Mouse (Mus musculus) yolk sac, embryonic 10.5 days (tissue): ENCODE measurements around the gene Arel1.

Source experiments
- DNase-seq: peaks from one replicate; pipeline ENCODE4 v3.0.0-alpha.2; 2017; ENCODE audit warnings: low spot score

The Arel1 gene

GRCm38 (mm10) chr12:84907024-84907626 is 63.6 kb downstream of the Arel1 start:
- no peak for DNase-seq

- DNase-seq: no peak
These were observed 66.3 kb downstream of the Arel1 start for GRCm38 (mm10) chr12:84904399-84904798.

- no peak for DNase-seq
These were observed 70.4 kb downstream of the Arel1 start for GRCm38 (mm10) chr12:84900317-84900716.

GRCm38 (mm10) chr12:84897322-84897721 is 73.4 kb downstream of the Arel1 start:
- DNase-seq: no peak

- peak; percentile 74 for DNase-seq
These were observed 74.5 kb downstream of the Arel1 start for GRCm38 (mm10) chr12:84896235-84896634.

GRCm38 (mm10) chr12:84893648-84894628 is 76.8 kb downstream of the Arel1 start:
- DNase-seq: no peak

- DNase-seq: peak; percentile 19
These were observed 80.4 kb downstream of the Arel1 start for GRCm38 (mm10) chr12:84890289-84890688.

- DNase-seq: no peak
These were observed 85.4 kb downstream of the Arel1 start for GRCm38 (mm10) chr12:84885107-84885876.

- no peak for DNase-seq
These were observed 86.2 kb downstream of the Arel1 start for GRCm38 (mm10) chr12:84884423-84885076.

DNA sequence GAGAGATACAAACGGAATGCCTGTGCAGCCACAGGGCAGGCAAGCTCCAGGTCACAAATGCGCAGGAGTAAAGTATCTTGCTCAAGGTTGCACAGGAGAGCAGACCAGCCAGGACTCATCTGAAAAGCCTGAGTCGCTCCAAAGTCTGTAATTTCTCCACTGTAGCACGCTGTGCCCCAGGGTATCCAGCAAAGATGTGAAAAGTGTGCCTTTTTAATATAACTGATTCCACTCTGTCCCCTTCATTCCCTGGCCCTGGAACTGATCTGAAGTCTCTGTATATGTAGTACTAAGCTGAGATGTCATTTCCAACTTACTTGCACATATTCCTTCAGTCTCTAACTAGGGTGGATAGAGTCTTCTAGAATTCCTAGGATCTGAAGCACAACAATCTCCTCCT is 87.9 kb downstream of the Arel1 start:
- DNase-seq: no peak

DNA sequence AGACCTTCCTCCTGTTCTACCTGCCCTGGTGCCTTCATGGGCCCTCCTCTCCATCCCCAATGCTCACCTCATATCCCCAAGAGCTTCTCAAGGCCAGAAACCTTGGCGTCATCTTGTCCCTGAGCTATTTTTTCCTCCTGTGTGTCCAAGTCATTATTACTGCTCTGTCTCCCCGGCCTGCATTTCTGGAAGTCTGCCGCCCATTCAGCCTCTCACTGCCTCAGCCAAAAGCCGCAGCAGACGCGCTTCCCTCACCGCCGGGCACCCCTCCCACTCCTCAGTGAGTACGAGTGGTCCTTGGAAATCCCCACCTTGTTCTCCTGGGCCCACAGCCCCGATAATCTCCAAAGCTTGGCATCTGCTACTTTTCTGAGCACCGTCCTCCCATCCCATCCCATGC is 90.6 kb downstream of the Arel1 start:
- DNase-seq: no peak

DNA sequence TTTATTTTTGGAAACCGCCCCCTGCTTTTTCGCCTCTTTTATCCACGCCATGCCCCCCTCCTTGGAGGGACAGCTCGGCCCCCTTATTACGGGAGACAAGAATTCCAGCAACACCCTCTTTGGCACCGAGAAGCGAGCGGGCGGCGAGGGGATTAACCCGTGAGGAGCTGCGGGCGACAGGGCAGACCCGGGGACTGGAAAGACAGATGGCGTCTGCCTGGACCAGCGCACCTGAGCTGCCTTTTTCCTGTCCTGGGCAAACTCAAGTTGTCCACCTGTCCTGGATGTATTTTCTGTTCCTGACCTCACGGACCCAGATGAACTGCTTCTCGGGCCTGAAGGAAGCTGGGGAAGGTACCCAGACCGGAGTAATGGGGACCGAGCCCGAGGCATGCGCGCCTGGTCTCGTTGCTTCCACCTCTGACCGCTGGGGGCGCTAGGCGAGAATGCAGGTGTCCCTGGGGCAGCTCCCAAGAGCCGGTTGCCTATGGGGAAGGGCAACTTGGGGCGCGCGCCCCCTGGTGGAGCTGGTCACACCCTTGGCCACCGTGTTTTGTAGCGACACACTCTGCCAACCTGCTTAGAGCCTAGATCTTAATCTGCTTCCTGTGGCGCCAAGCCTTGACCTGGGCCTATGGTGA is 94.1 kb downstream of the Arel1 start, which contains the start of gene Ltbp2:
TSS of gene Ltbp2 (minus strand) at position 52 of the 641 bp plus-strand sequence.
- DNase-seq: peak; percentile 54

DNA sequence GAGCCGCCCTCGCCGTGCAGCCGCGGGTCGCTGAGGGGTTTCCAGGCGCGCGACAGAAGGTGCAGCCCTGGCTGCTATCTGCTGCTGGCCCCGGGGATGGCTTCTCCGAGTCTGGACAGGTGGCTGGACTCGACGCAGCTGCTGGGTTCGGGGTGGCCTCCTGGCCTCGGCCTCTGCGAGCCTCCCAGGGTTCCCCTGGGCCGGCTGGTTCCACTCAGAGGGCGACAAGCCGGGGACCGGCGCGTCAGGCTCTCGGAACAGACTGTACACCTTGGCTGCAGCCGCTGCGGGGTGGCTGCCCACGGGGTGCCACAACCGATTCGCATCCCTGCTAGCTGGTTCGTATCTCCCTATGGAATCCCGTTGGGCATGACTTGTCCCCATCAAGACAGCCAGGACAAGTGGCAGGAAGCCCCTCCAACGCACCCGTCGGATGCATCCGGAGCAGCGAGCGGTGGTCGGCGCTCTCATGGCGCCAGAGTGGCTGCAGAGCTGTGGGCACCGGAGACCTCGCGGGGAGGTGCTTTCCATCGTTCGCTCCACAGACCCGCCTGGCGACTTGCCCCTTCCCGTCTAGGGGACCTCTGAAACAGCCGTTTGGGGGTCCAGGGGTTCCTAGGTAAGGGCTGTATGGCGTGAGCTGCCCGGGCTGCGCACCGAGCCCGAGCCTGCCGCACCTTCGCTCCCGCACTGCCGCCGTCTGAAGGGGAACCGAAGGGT is 94.8 kb downstream of the Arel1 start:
- no peak for DNase-seq

- no peak for DNase-seq
These were observed 97.3 kb downstream of the Arel1 start for GRCm38 (mm10) chr12:84873434-84873833.

DNA sequence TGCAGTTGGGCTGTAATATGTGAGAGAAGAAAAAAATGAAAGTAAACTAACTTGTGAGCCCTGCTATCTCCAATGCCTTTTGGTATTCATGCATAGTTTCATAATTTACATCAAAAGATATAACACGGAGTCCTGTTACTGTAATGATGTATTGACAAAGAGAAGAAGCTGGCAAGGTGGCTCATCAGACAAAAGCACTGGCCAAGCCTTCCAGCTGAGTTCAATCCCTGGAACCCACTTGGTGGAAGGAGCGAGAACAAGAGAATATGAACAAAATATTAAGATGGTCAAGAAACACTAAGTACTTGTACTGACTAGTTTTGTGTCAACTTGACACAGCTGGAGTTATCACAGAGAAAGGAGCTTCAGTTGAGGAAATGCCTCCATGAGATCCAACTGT is 98.4 kb downstream of the Arel1 start:
- no peak for DNase-seq
